Mouse (Mus musculus): ENCODE data around the gene Mrgprx2.
"Not testable (repeated sequence)": the region's sequence is repeated elsewhere in the genome, so short reads cannot be mapped to it uniquely, and the experiment has no call there.

The Mrgprx2 gene

GRCm38 (mm10) chr7:48499221-48499620, at the start of gene Mrgprx2:
Gene Mrgprx2, minus strand, starts transcription at chr7:48499321.
- no peak for DNase-seq (ENCODE audit: low spot score in 2 of 2)

- no peak for DNase-seq (ENCODE audit: low spot score in 2 of 2)
Measured at GRCm38 (mm10) chr7:48456242-48456641, 42.9 kb downstream of the Mrgprx2 start, which contains the start of gene Mrgprb1. Gene Mrgprb1, minus strand, starts transcription at chr7:48456342.

- no peak for DNase-seq (ENCODE audit: low spot score in 2 of 2)
Measured at GRCm38 (mm10) chr7:48436581-48436980, 62.5 kb downstream of the Mrgprx2 start.

GRCm38 (mm10) chr7:48435936-48436335, 63.2 kb downstream of the Mrgprx2 start:
- DNase-seq (ENCODE audit: low spot score in 2 of 2): not testable (repeated sequence)

All from urinary bladder, adult 18-20 months (tissue).